Mouse (Mus musculus) gastrocnemius, postnatal 36 days (tissue): ENCODE data around the gene Pfkm. TPM values are rescaled to one million over a fixed set of nuclear protein-coding genes. Genes with fewer than 3 reads are reported as not detected.

ENCODE experiments used
- DNase-seq, 2 experiments: peaks; one replicate each; pipeline ENCODE4 v3.0.0; 2022
- intact Hi-C: fragments of 180-260 bp; cut with DNase I; formaldehyde crosslinking; loops from one replicate; pipeline ENCODE4 v1.15.1; 2025
- total RNA-seq, 2 experiments: library from RNA; stranded (reverse); gene quantifications; 2 replicates each; pipeline ENCODE4 v1.2.3; 2021

The Pfkm gene
- total RNA-seq, 2 experiments from 2014 or later = 2,575 to 2,874 TPM

- no peak for DNase-seq
- intact Hi-C loops = no loop called here
Observed at GRCm38 (mm10) chr15:98131942-98132655, 39.7 kb downstream of the Pfkm start.

GRCm38 (mm10) chr15:98133471-98133870 is 41.1 kb downstream of the Pfkm start:
- DNase-seq = no peak
- intact Hi-C loops = no loop called here

- intact Hi-C loops = no loop called here
- DNase-seq = no peak
Observed at GRCm38 (mm10) chr15:98134034-98134433, 41.6 kb downstream of the Pfkm start.

GRCm38 (mm10) chr15:98134666-98135065 is 42.3 kb downstream of the Pfkm start:
- intact Hi-C loops = no loop called here
- DNase-seq = no peak

GRCm38 (mm10) chr15:98135671-98136070 is 43.3 kb downstream of the Pfkm start:
- DNase-seq = no peak
- intact Hi-C loops = no loop called here

- intact Hi-C loops = no loop called here
- no peak for DNase-seq
Observed at GRCm38 (mm10) chr15:98136871-98137270, 44.5 kb downstream of the Pfkm start.

- intact Hi-C loops = no loop called here
- DNase-seq = no peak
Observed at GRCm38 (mm10) chr15:98139763-98140162, 47.4 kb downstream of the Pfkm start.

GRCm38 (mm10) chr15:98140809-98141208 is 48.4 kb downstream of the Pfkm start:
- intact Hi-C loops = no loop called here
- DNase-seq = no peak

- intact Hi-C loops = no loop called here
Observed at GRCm38 (mm10) chr15:98142515-98142914, 50.1 kb downstream of the Pfkm start.

GRCm38 (mm10) chr15:98144861-98145507 is 52.6 kb downstream of the Pfkm start:
- intact Hi-C loops = loop anchor here (5.0 kb wide), 1 partner anchor 33 kb away; no protein-coding TSS in a partner anchor
- no peak for DNase-seq

More at GRCm38 (mm10) chr15:98142515-98142914, 50.1 kb downstream of the Pfkm start:
- no peak for DNase-seq

- intact Hi-C loops = loop anchor here (5.0 kb wide), 1 partner anchor 33 kb away; no protein-coding TSS in a partner anchor
Observed at GRCm38 (mm10) chr15:98145559-98146181, 53.3 kb downstream of the Pfkm start.

GRCm38 (mm10) chr15:98148356-98148755 is 56.0 kb downstream of the Pfkm start:
- no peak for DNase-seq
- intact Hi-C loops = loop anchor here (5.0 kb wide), 1 partner anchor 36 kb away; no protein-coding TSS in a partner anchor

More at GRCm38 (mm10) chr15:98145559-98146181, 53.3 kb downstream of the Pfkm start:
- DNase-seq = peak; percentile 90 to 91

- DNase-seq = no peak
- intact Hi-C loops = loop anchor here (5.0 kb wide), 1 partner anchor 37 kb away; no protein-coding TSS in a partner anchor
Observed at GRCm38 (mm10) chr15:98149166-98149602, 56.8 kb downstream of the Pfkm start.

GRCm38 (mm10) chr15:98152916-98153315 is 60.5 kb downstream of the Pfkm start:
- intact Hi-C loops = no loop called here
- no peak for DNase-seq

GRCm38 (mm10) chr15:98153625-98154024 is 61.2 kb downstream of the Pfkm start:
- intact Hi-C loops = loop anchor here (2.0 kb wide), 1 partner anchor 65 kb away; no protein-coding TSS in a partner anchor
- no peak for DNase-seq

- DNase-seq = no peak
- intact Hi-C loops = loop anchor here (2.0 kb wide), 1 partner anchor 65 kb away; no protein-coding TSS in a partner anchor
Observed at GRCm38 (mm10) chr15:98154146-98154545, 61.8 kb downstream of the Pfkm start.

- intact Hi-C loops = loop anchor here (2.0 kb wide), 1 partner anchor 66 kb away; no protein-coding TSS in a partner anchor
- DNase-seq = no peak
Observed at GRCm38 (mm10) chr15:98154631-98155030, 62.2 kb downstream of the Pfkm start.

- DNase-seq = no peak
- intact Hi-C loops = loop anchor here (2.0 kb wide), 1 partner anchor 66 kb away; no protein-coding TSS in a partner anchor
Observed at GRCm38 (mm10) chr15:98155272-98155671, 62.9 kb downstream of the Pfkm start.

- intact Hi-C loops = loop anchor here (2.0 kb wide), 1 partner anchor 67 kb away; no protein-coding TSS in a partner anchor
Observed at GRCm38 (mm10) chr15:98155944-98156343, 63.6 kb downstream of the Pfkm start.

GRCm38 (mm10) chr15:98157253-98157652 is 64.9 kb downstream of the Pfkm start:
- intact Hi-C loops = no loop called here
- no peak for DNase-seq

More at GRCm38 (mm10) chr15:98155944-98156343, 63.6 kb downstream of the Pfkm start:
- DNase-seq = no peak
